Mouse (Mus musculus) limb, embryonic 13.5 days (tissue): ENCODE data around the gene Rpap2. TPM values are rescaled to one million over a fixed set of nuclear protein-coding genes. Genes with fewer than 3 reads are reported as not detected.

ENCODE experiments used
- ATAC-seq: fragments of 200-750 bp; cut with Nextera tagmentation; 2 replicates; pipeline ENCODE4 v1.8.0; 2017; ENCODE audit warnings: low read depth, moderate number of reproducible peaks, moderate TSS enrichment; ENCODE audit not compliant: low FRiP score
- H3K27ac ChIP-seq: fragments of 300-500 bp; sonication (generic); 2 replicates; pipeline ENCODE4 v1.5.1; 2015; ENCODE audit warnings: inconsistent platforms, mild to moderate bottlenecking, moderate library complexity
- H3K27me3 ChIP-seq: fragments of 300-500 bp; sonication (generic); 2 replicates; pipeline ENCODE4 v1.6.1; 2015; ENCODE audit warnings: mild to moderate bottlenecking, inconsistent platforms
- H3K36me3 ChIP-seq: fragments of 300-500 bp; sonication (generic); 2 replicates; pipeline ENCODE4 v1.6.1; 2015; ENCODE audit warnings: inconsistent platforms, mild to moderate bottlenecking, moderate library complexity
- H3K4me1 ChIP-seq: fragments of 300-500 bp; sonication (generic); 2 replicates; pipeline ENCODE4 v1.6.1; 2015; ENCODE audit warnings: inconsistent platforms
- H3K4me2 ChIP-seq: fragments of 300-500 bp; sonication (generic); replicated peaks from 2 replicates; pipeline ENCODE4 v1.6.1; 2015; ENCODE audit warnings: inconsistent platforms, mild to moderate bottlenecking, moderate library complexity
- H3K4me3 ChIP-seq: fragments of 300-500 bp; sonication (generic); 2 replicates; pipeline ENCODE4 v1.5.1; 2015; ENCODE audit warnings: moderate library complexity, mild to moderate bottlenecking, inconsistent platforms
- H3K9ac ChIP-seq: fragments of 300-500 bp; sonication (generic); 2 replicates; pipeline ENCODE4 v1.6.1; 2015; ENCODE audit warnings: mild to moderate bottlenecking, inconsistent platforms
- H3K9me3 ChIP-seq: fragments of 300-500 bp; sonication (generic); 2 replicates; pipeline ENCODE4 v1.6.1; 2016; ENCODE audit warnings: inconsistent platforms
- WGBS: fragments of 180-500 bp; shearing (Covaris S2); methylation state at CpG from one replicate; pipeline ENCODE4 v1.1.7; 2015; 5-methylcytosine and 5-hydroxymethylcytosine counted together
- polyA plus RNA-seq: library from polyadenylated mRNA; unstranded; fragments of >200 nt; fragmentation: Nextera tagmentation; extraction: Ambion mirVana; gene quantifications from 2 replicates; pipeline ENCODE4 v1.2.1, GENCODE M21; 2015

Gene Rpap2
- polyA plus RNA-seq: 20.5 and 22.3 TPM in 2 replicates

DNA sequence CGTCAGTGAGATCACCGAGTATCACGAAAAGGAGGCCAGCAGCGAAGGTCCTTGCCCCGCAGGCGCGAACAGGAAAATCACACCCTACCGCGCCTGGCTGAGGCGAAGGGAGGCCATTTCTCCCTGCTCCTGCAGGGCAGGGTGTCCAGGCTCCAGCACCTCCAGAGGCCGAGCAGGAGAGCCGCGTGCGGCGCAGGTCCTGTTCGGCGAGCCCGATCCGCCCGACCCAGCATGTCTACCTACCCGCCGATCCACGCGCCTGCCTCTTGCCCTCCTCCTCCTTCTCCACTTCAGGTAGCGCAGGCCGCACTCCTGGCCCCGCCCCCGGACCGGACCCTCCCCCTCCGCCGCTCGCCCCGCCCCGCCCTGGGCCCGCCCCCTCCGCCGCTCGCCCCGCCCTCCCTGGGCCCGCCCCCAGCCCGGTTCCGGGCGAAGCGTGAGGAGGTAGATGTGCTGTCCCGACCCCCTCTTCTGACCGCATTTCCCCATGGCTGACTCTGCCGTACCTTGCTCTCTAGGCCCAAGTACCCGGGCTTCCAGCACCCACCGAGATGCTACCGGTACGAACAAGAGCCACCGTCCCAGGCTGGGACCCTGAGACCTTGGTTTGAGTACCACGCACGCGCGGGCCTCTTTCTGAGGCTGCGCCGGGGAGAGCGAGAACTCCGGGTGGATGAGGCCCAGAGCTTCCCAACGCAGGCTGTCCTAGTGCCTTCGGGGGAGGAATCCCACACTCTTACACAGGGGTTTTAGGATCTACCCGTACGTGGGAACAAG lies at the start of gene Rpap2, which contains the start of gene Glmn:
Gene Rpap2 (plus strand): TSS at position 73 of the 777 bp plus-strand sequence.
Gene Glmn (minus strand): TSS at position 588 of the 777 bp plus-strand sequence.
- WGBS: 0% methylated on average over 42 of the region's 64 CpGs
- Histone ChIP-seq H3K4me1 (peaks cover 9% of the 10 kb centered on the region), H3K4me3 (peak within 1 kb of the TSS; percentile 67), H3K36me3 (peaks cover 23% of the 10 kb centered on the region), H3K27ac (peak within 1 kb of the TSS; percentile 85), H3K9me3 (no peaks in the 10 kb centered on the region), H3K4me2 (peak within 1 kb of the TSS; percentile 71), H3K9ac (peak within 1 kb of the TSS; percentile 79), H3K27me3 (no peaks in the 10 kb centered on the region)
- peak; percentile 96 for ATAC-seq

- WGBS: 88% methylated on average over 3 of the region's 3 CpGs
- no peak overlapping the region for H3K27ac ChIP-seq
- no peaks in the 10 kb centered on the region for H3K27me3 ChIP-seq
- peaks cover 25% of the 10 kb centered on the region for H3K36me3 ChIP-seq
- H3K4me2 ChIP-seq: no peak overlapping the region
- no peaks in the 10 kb centered on the region for H3K4me1 ChIP-seq
- ATAC-seq: no peak
- no peak overlapping the region for H3K4me3 ChIP-seq
- no peaks in the 10 kb centered on the region for H3K9me3 ChIP-seq
- no peak overlapping the region for H3K9ac ChIP-seq
Observed at GRCm38 (mm10) chr5:107547955-107548354, 49.2 kb upstream of the Rpap2 start.

DNA sequence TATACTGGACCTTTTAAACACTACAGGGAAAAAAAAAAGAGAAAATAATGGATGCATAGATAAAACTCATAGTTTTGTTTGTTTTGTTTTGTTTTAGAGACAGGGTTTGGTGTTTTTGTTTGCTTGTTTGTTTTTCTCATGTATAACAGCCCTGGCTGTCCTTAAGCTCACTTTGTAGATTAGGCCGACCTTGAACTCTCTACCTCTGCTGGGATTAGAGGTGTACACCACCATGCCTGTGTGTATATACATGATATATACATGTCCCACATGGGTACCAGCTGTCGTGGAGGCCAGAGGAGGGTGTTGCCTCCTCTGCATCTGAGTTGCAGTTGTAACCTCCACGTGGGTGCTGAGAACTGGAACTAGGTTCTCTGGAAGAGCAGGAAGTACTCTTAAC lies 48.7 kb upstream of the Rpap2 start:
- H3K36me3 ChIP-seq: peaks cover 28% of the 10 kb centered on the region
- 84% methylated on average over 3 of the region's 3 CpGs for WGBS
- H3K9ac ChIP-seq: no peak overlapping the region
- no peaks in the 10 kb centered on the region for H3K4me1 ChIP-seq
- no peak overlapping the region for H3K4me2 ChIP-seq
- ATAC-seq: no peak
- H3K9me3 ChIP-seq: no peaks in the 10 kb centered on the region
- no peak overlapping the region for H3K27ac ChIP-seq
- no peaks in the 10 kb centered on the region for H3K27me3 ChIP-seq
- H3K4me3 ChIP-seq: no peak overlapping the region

GRCm38 (mm10) chr5:107554336-107554735 lies 42.8 kb upstream of the Rpap2 start:
- H3K9ac ChIP-seq: no peak overlapping the region
- no peaks in the 10 kb centered on the region for H3K27me3 ChIP-seq
- no peak overlapping the region for H3K4me3 ChIP-seq
- H3K9me3 ChIP-seq: no peaks in the 10 kb centered on the region
- H3K4me2 ChIP-seq: no peak overlapping the region
- H3K4me1 ChIP-seq: no peaks in the 10 kb centered on the region
- H3K27ac ChIP-seq: no peak overlapping the region
- H3K36me3 ChIP-seq: peaks cover 54% of the 10 kb centered on the region
- ATAC-seq: no peak
- 47% methylated on average over 5 of the region's 5 CpGs for WGBS

- Histone ChIP-seq H3K27ac (no peak overlapping the region), H3K9ac (no peak overlapping the region), H3K4me1 (no peaks in the 10 kb centered on the region), H3K4me3 (no peak overlapping the region), H3K4me2 (no peak overlapping the region), H3K36me3 (peaks cover 67% of the 10 kb centered on the region), H3K27me3 (no peaks in the 10 kb centered on the region), H3K9me3 (no peaks in the 10 kb centered on the region)
- no peak for ATAC-seq
- WGBS: 77% methylated on average over 3 of the region's 3 CpGs
Observed at GRCm38 (mm10) chr5:107556969-107557368, 40.2 kb upstream of the Rpap2 start.

GRCm38 (mm10) chr5:107569148-107569547 lies 28.0 kb upstream of the Rpap2 start:
- no peak for ATAC-seq
- H3K4me1 ChIP-seq: no peaks in the 10 kb centered on the region
- peaks cover 66% of the 10 kb centered on the region for H3K36me3 ChIP-seq
- H3K9ac ChIP-seq: no peak overlapping the region
- H3K4me2 ChIP-seq: no peak overlapping the region
- H3K27me3 ChIP-seq: no peaks in the 10 kb centered on the region
- 97% methylated on average over 9 of the region's 9 CpGs for WGBS
- no peak overlapping the region for H3K4me3 ChIP-seq
- H3K27ac ChIP-seq: no peak overlapping the region
- no peaks in the 10 kb centered on the region for H3K9me3 ChIP-seq

DNA sequence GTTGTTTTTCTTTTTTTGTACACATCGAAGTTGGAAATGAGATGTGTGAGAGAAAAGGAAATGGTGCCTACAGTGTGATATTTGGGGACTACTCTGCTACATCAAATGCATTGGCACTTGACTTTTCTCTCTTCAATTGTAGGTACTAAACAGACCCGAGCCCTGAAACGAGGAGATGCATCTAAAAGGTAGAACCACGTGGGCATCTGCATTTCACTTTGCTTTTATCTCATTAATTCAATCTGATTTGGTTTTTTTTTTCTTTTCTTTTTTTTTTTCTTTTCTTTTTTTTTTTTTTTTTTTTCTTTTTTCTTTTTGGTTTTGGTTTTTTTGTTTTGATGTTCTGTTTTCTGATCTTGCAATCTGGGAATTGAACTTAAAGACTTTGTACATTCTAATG lies 1.2 kb downstream of the Rpap2 start:
- H3K4me3 ChIP-seq: peak overlapping the region; percentile 67
- 19% methylated on average over 4 of the region's 4 CpGs for WGBS
- H3K27ac ChIP-seq: no peak overlapping the region

GRCm38 (mm10) chr5:107611224-107611623 lies 14.1 kb downstream of the Rpap2 start:
- Histone ChIP-seq H3K27me3 (no peaks in the 10 kb centered on the region), H3K9me3 (no peaks in the 10 kb centered on the region), H3K4me3 (no peak overlapping the region), H3K27ac (no peak overlapping the region), H3K4me1 (no peaks in the 10 kb centered on the region), H3K4me2 (no peak overlapping the region), H3K9ac (no peak overlapping the region), H3K36me3 (peaks cover 52% of the 10 kb centered on the region)
- 2% methylated on average over 2 of the region's 2 CpGs for WGBS
- no peak; the same call in 1 of the 2 replicates for ATAC-seq

More for the DNA sequence above, 1.2 kb downstream of the Rpap2 start:
- H3K36me3 ChIP-seq: peaks cover 23% of the 10 kb centered on the region
- H3K27me3 ChIP-seq: no peaks in the 10 kb centered on the region
- H3K4me1 ChIP-seq: peaks cover 9% of the 10 kb centered on the region
- H3K4me2 ChIP-seq: peak overlapping the region; percentile 71
- H3K9me3 ChIP-seq: no peaks in the 10 kb centered on the region
- ATAC-seq: no peak
- H3K9ac ChIP-seq: peak overlapping the region; percentile 79

DNA sequence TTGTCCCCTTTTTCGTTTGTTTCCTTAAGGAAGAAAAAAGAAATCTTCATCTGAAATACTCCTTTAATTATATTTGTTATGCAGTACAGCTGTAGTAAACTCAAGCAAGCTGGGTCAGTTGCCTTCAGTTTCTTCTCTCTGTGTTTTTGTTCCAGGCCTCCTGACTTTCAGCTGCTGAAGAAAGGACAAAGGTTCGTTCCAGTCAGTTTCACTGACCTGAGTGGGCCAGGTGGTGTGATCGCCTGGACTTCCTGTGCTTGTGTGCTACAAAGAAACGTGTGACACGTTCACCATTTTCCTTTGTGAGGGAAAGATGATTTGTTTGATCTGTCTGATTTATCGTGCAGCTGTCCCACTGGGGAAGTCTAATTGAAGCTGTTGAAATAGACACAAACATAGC lies 20.8 kb downstream of the Rpap2 start:
- Histone ChIP-seq H3K4me2 (no peak overlapping the region), H3K4me3 (no peak overlapping the region), H3K4me1 (no peaks in the 10 kb centered on the region), H3K9me3 (no peaks in the 10 kb centered on the region), H3K9ac (no peak overlapping the region), H3K27ac (no peak overlapping the region), H3K27me3 (no peaks in the 10 kb centered on the region), H3K36me3 (peaks cover 71% of the 10 kb centered on the region)
- WGBS: 90% methylated on average over 6 of the region's 6 CpGs
- no peak for ATAC-seq

DNA sequence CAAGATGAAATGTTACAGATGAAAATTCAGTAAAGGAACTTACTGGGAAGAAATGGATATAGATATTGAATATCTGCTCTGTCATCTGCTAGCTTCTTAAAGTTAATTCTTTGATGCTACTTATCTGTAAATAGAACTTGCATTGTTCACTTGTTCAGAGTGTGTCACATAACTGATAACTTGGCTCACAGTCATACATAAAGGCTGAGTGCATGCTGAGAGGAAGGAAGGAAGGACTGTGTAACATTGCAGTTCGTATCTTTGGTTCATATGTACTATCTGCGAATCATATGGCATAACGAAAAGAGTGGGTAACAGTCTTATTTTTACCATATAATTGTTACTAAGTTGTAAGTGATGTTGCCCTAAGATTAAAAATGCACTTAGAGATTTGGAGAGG lies 24.2 kb downstream of the Rpap2 start:
- ATAC-seq: no peak
- H3K4me1 ChIP-seq: no peaks in the 10 kb centered on the region
- WGBS: 92% methylated on average over 3 of the region's 3 CpGs
- no peak overlapping the region for H3K27ac ChIP-seq
- no peaks in the 10 kb centered on the region for H3K9me3 ChIP-seq
- no peak overlapping the region for H3K4me3 ChIP-seq
- H3K9ac ChIP-seq: no peak overlapping the region
- no peaks in the 10 kb centered on the region for H3K27me3 ChIP-seq
- no peak overlapping the region for H3K4me2 ChIP-seq
- peaks cover 68% of the 10 kb centered on the region for H3K36me3 ChIP-seq

- H3K27me3 ChIP-seq: no peaks in the 10 kb centered on the region
- no peaks in the 10 kb centered on the region for H3K4me1 ChIP-seq
- peaks cover 43% of the 10 kb centered on the region for H3K36me3 ChIP-seq
- H3K27ac ChIP-seq: no peak overlapping the region
- no peak overlapping the region for H3K9ac ChIP-seq
- ATAC-seq: no peak
- no peaks in the 10 kb centered on the region for H3K9me3 ChIP-seq
- H3K4me2 ChIP-seq: no peak overlapping the region
- WGBS: 94% methylated on average over 4 of the region's 4 CpGs
- H3K4me3 ChIP-seq: no peak overlapping the region
Observed at GRCm38 (mm10) chr5:107633651-107634050, 36.5 kb downstream of the Rpap2 start.

DNA sequence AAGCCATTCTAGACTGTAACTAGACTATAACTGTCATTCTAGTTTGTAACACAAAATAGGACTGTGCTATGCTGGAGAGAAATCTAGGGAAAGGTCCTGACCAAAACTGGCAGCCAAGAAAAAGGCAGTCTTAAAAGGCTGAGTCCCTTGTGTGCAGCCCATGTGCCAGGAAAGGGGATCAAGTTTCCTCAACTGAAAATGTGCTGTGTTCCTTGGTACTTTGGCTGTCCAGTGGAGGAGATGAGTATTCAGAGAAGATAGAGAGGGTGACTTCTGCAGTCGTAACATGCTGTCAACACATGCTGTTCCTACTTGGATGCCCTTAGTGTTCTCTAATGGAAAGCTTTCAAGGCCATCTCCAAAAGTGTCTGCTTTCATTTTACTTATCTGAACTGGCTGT lies 39.9 kb downstream of the Rpap2 start:
- Histone ChIP-seq H3K27me3 (no peaks in the 10 kb centered on the region), H3K9me3 (no peaks in the 10 kb centered on the region), H3K4me1 (no peaks in the 10 kb centered on the region), H3K4me2 (no peak overlapping the region), H3K9ac (no peak overlapping the region), H3K27ac (no peak overlapping the region), H3K36me3 (peaks cover 30% of the 10 kb centered on the region), H3K4me3 (no peak overlapping the region)
- no peak for ATAC-seq
- WGBS: 81% methylated on average over 1 of the region's 1 CpGs

DNA sequence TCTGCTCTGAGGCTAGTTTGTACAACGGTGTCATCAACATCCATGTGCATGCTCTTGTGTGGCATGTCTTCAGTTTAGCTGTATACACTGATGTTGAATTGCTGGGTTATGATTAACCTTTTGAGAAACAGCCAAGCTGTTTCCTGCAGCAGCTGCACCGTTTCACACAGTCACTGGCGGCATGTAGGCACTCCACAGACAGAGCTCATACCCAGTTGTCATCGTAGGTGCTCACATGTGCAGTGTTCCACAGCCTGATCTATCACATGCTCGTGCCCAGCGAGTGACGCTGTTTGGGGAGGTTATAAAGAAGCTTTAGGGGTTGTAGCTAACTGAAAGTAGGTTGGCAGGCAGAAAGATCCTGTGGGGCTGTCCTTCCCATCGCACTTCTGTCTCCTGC lies 41.2 kb downstream of the Rpap2 start:
- Histone ChIP-seq H3K36me3 (peaks cover 37% of the 10 kb centered on the region), H3K4me3 (no peak overlapping the region), H3K4me2 (no peak overlapping the region), H3K27ac (no peak overlapping the region), H3K4me1 (no peaks in the 10 kb centered on the region), H3K9me3 (no peaks in the 10 kb centered on the region), H3K9ac (no peak overlapping the region), H3K27me3 (no peaks in the 10 kb centered on the region)
- 90% methylated on average over 8 of the region's 8 CpGs for WGBS
- ATAC-seq: no peak
